Mouse (Mus musculus) ovary, postnatal 10 days (tissue): ENCODE results near the gene Tmem120b.
"Not testable (repeated sequence)": the region's sequence is repeated elsewhere in the genome, so short reads cannot be mapped to it uniquely, and the experiment has no call there.

Experiments
- DNase-seq: peaks from one replicate; pipeline ENCODE4 v3.0.0; 2022; ENCODE audit warnings: low spot score

The Tmem120b gene

GRCm38 (mm10) chr5:123051736-123052135, 16.5 kb upstream of the Tmem120b start:
- DNase-seq, result no peak

- peak; percentile 90 for DNase-seq
Measured at GRCm38 (mm10) chr5:123057366-123058250, 10.6 kb upstream of the Tmem120b start.

- no peak for DNase-seq
Measured at GRCm38 (mm10) chr5:123058251-123059102, 9.7 kb upstream of the Tmem120b start.

GRCm38 (mm10) chr5:123059757-123060520, 8.3 kb upstream of the Tmem120b start:
- no peak for DNase-seq

GRCm38 (mm10) chr5:123060706-123061401, 7.4 kb upstream of the Tmem120b start:
- DNase-seq, result no peak

GRCm38 (mm10) chr5:123061402-123061749, 6.8 kb upstream of the Tmem120b start:
- DNase-seq, result not testable (repeated sequence)

- no peak for DNase-seq
Measured at GRCm38 (mm10) chr5:123063141-123063540, 5.1 kb upstream of the Tmem120b start.

GRCm38 (mm10) chr5:123064207-123064606, 4.0 kb upstream of the Tmem120b start:
- DNase-seq, result no peak

GRCm38 (mm10) chr5:123067395-123067995, 720 bp upstream of the Tmem120b start:
- no peak for DNase-seq

- DNase-seq, result no peak
Measured at GRCm38 (mm10) chr5:123068714-123069113, 499 bp downstream of the Tmem120b start.

GRCm38 (mm10) chr5:123075576-123076418, 7.6 kb downstream of the Tmem120b start:
- peak; percentile 85 for DNase-seq

GRCm38 (mm10) chr5:123076419-123077281, 8.4 kb downstream of the Tmem120b start:
- no peak for DNase-seq

GRCm38 (mm10) chr5:123079568-123079967, 11.4 kb downstream of the Tmem120b start:
- no peak for DNase-seq

GRCm38 (mm10) chr5:123080041-123080440, 11.8 kb downstream of the Tmem120b start:
- no peak for DNase-seq

GRCm38 (mm10) chr5:123080510-123080909, 12.3 kb downstream of the Tmem120b start:
- DNase-seq, result no peak

GRCm38 (mm10) chr5:123083340-123084050, 15.3 kb downstream of the Tmem120b start:
- DNase-seq, result no peak

GRCm38 (mm10) chr5:123086501-123086900, 18.3 kb downstream of the Tmem120b start:
- DNase-seq, result no peak

GRCm38 (mm10) chr5:123088784-123089183, 20.6 kb downstream of the Tmem120b start:
- DNase-seq, result no peak
